Mouse (Mus musculus) neural tube, embryonic 11.5 days (tissue): ENCODE results near the gene Fam107a. TPM values are rescaled to one million over a fixed set of nuclear protein-coding genes. Genes with fewer than 3 reads are reported as not detected.

ENCODE experiments used
- ATAC-seq: fragments of 200-750 bp; cut with Nextera tagmentation; 2 replicates; pipeline ENCODE4 v1.8.0; 2017; ENCODE audit warnings: moderate number of reproducible peaks, mild to moderate bottlenecking, moderate TSS enrichment, moderate library complexity; ENCODE audit not compliant: insufficient read depth, low FRiP score, low TSS enrichment
- DNase-seq: peaks from one replicate; pipeline ENCODE4 v3.0.0-alpha.2; 2015; ENCODE audit warnings: low spot score
- H3K27ac ChIP-seq: fragments of 300-500 bp; sonication (generic); 2 replicates; pipeline ENCODE4 v1.5.1; 2014; ENCODE audit warnings: low read depth, mild to moderate bottlenecking, low read length
- H3K27me3 ChIP-seq: fragments of 300-500 bp; sonication (generic); 2 replicates; pipeline ENCODE4 v1.6.1; 2014; ENCODE audit warnings: mild to moderate bottlenecking, low read length, mixed read lengths; ENCODE audit not compliant: control insufficient read depth, insufficient read depth
- H3K36me3 ChIP-seq: fragments of 300-500 bp; sonication (generic); 2 replicates; pipeline ENCODE4 v1.6.1; 2014; ENCODE audit warnings: mild to moderate bottlenecking, low read length, moderate library complexity, mixed read lengths; ENCODE audit not compliant: control insufficient read depth, insufficient read depth
- H3K4me1 ChIP-seq: fragments of 300-500 bp; sonication (generic); 2 replicates; pipeline ENCODE4 v1.6.1; 2014; ENCODE audit warnings: low read length, mixed read lengths; ENCODE audit not compliant: control insufficient read depth, insufficient read depth
- H3K4me2 ChIP-seq: fragments of 300-500 bp; sonication (generic); 2 replicates; pipeline ENCODE4 v1.6.1; 2014; ENCODE audit warnings: low read depth, mild to moderate bottlenecking, moderate library complexity
- H3K4me3 ChIP-seq: fragments of 300-500 bp; sonication (generic); 2 replicates; pipeline ENCODE4 v1.5.1; 2014; ENCODE audit warnings: low read depth, low read length
- H3K9ac ChIP-seq: fragments of 300-500 bp; sonication (generic); 2 replicates; pipeline ENCODE4 v1.6.1; 2014; ENCODE audit warnings: mild to moderate bottlenecking, low read length
- H3K9me3 ChIP-seq: fragments of 300-500 bp; sonication (generic); 2 replicates; pipeline ENCODE4 v1.6.1; 2016; ENCODE audit warnings: low read length; ENCODE audit not compliant: control insufficient read depth
- WGBS: fragments of 180-500 bp; shearing (Covaris S2); extraction: QIAGEN DNeasy Blood & Tissue Kit; methylation state at CpG from one replicate; pipeline ENCODE4 v1.1.7; 2014; 5-methylcytosine and 5-hydroxymethylcytosine counted together
- polyA plus RNA-seq: library from polyadenylated mRNA; unstranded; fragments of >200 nt; fragmentation: Nextera tagmentation; extraction: Ambion mirVana; gene quantifications from 2 replicates; pipeline ENCODE4 v1.2.1, GENCODE M21; 2014

The Fam107a gene
- polyA plus RNA-seq = 0.78 and 0.94 TPM in 2 replicates

DNA sequence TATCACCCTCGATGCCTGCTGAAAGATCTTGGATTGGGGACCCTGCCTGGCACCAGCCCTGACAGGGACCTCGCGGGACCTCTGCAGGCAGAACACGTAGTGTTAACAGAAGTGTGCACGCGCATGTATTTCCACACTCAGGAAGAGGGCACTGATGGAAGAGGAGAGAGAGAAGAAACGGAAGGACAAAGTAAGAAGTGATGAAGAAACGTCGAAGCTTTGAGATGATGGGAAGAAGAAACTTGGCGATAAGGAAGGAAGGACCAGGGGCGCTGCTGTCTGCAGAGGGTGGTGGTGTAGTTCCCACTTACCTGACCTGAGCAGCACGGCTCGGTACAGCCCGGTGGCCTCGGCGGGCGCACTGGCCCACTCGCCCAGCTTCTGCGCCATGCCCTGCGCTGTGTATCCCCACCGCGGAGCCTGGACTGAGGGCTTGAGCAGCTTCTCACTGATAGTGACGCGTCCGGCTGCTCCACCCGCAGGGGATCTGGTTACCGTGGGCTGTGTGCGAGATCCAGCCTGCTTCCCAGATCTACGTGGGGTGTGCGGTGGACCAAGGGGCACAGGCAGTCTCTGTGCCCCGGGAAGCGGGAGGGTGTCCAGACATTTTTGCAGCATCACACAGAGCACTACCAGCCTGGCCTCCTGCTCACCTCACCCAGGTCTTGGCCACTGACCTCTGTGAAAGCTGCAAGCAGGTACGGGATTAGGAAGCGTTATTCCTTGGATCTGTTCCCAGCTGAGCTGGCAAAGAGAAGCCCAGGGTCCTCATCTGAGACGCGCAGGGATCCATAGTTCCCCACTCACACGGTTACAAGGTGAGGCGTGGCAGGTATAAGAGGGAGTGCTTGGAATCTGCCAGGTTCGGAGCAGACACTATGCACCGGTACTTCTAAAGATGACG, at the start of gene Fam107a:
Gene Fam107a (minus strand): TSS at position 830 of the 904 bp plus-strand sequence.
- DNase-seq (peak; percentile 31), ATAC-seq (no peak; the same call in 1 of the 2 replicates)
- Histone ChIP-seq H3K9me3 (no peaks in the 10 kb centered on the region), H3K9ac (0 out of 2 replicates have a peak within 1 kb of the TSS, but pooled peaks have one; percentile 18), H3K36me3 (no peaks in the 10 kb centered on the region), H3K27me3 (peaks cover 29% of the 10 kb centered on the region), H3K4me1 (no peaks in the 10 kb centered on the region; the same call in 1 of the 2 replicates), H3K4me2 (peak within 1 kb of the TSS; percentile 35), H3K4me3 (peak within 1 kb of the TSS; percentile 20), H3K27ac (no peak within 1 kb of the TSS)
- 10% methylated on average over 41 of the region's 41 CpGs for WGBS

DNA sequence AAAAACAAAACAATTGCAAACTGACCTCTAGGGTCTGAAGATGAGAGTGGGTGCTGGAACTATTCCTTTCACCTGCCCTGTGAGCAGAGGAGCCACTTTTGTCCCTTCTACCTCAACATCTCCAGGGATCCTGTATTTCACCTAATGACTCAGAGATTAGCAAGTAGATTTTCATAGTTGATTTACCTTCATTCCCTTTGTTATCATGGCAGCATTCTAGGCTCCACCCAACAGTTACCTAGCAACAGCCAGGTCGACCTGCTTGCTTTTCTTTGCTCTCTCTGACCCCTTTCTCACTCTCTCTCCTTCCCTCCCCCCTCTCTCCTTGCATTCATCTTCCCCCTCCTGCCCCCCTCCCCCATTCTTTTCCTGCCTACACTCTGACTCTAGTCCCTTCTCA, 49.3 kb upstream of the Fam107a start:
- no peak; the same call in 1 of the 2 replicates for ATAC-seq
- peaks cover 3% of the 10 kb centered on the region; the same call in 1 of the 2 replicates for H3K4me1 ChIP-seq
- WGBS = 0% methylated on average over 1 of the region's 1 CpGs
- H3K36me3 ChIP-seq = no peaks in the 10 kb centered on the region
- no peak overlapping the region for H3K4me2 ChIP-seq
- no peak overlapping the region for H3K27ac ChIP-seq
- no peak for DNase-seq
- H3K4me3 ChIP-seq = no peak overlapping the region
- H3K9me3 ChIP-seq = no peaks in the 10 kb centered on the region
- no peaks in the 10 kb centered on the region for H3K27me3 ChIP-seq
- no peak overlapping the region for H3K9ac ChIP-seq

DNA sequence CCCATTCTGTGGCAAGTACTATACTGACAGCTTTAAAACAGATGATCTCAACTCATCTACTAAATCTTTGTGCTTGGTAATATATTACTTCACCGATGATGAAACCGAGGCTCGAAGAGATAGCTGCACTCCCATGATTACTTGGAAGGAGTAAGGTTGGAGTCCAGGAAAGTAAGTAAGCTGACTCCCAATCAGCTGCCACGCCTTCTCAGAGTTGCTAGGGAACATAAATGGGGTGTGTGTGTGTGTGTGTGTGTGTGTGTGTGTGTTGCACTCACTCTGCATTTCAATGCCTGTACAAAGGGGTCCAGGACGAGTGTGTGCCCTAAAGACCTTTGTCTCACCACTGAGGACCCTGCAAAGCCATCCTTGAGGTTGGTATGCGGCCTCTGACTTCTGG, 48.0 kb upstream of the Fam107a start:
- Histone ChIP-seq H3K27ac (no peak overlapping the region), H3K9ac (no peak overlapping the region), H3K36me3 (no peaks in the 10 kb centered on the region), H3K9me3 (no peaks in the 10 kb centered on the region), H3K4me2 (no peak overlapping the region), H3K4me3 (no peak overlapping the region), H3K27me3 (no peaks in the 10 kb centered on the region), H3K4me1 (peaks cover 3% of the 10 kb centered on the region; the same call in 1 of the 2 replicates)
- 72% methylated on average over 6 of the region's 6 CpGs for WGBS
- ATAC-seq (no peak), DNase-seq (no peak)

DNA sequence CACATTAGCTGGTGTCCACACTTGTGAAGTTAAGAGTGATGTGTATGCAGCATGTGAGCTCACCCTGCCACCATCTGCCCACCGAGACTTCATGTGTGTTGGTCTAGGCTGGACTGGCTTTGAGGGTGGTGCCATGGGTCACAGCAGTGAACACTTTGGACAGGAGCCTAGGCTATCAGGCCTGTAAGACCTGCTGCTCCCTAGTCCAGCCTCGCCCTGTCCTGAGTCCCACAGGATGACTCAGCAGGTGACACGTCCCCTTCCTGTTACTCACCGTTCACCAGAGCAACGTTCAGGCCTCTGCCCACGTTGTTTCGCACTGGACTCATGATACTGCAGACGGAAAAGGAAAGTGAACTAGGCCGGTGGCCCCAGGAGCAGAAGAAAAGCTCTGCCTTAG, 39.0 kb upstream of the Fam107a start:
- H3K4me1 ChIP-seq = no peaks in the 10 kb centered on the region
- no peak overlapping the region for H3K4me2 ChIP-seq
- no peak overlapping the region for H3K27ac ChIP-seq
- H3K4me3 ChIP-seq = no peak overlapping the region
- no peaks in the 10 kb centered on the region for H3K27me3 ChIP-seq
- DNase-seq (no peak), ATAC-seq (no peak)
- WGBS = 87% methylated on average over 9 of the region's 9 CpGs
- no peaks in the 10 kb centered on the region for H3K36me3 ChIP-seq
- no peaks in the 10 kb centered on the region for H3K9me3 ChIP-seq
- H3K9ac ChIP-seq = no peak overlapping the region

DNA sequence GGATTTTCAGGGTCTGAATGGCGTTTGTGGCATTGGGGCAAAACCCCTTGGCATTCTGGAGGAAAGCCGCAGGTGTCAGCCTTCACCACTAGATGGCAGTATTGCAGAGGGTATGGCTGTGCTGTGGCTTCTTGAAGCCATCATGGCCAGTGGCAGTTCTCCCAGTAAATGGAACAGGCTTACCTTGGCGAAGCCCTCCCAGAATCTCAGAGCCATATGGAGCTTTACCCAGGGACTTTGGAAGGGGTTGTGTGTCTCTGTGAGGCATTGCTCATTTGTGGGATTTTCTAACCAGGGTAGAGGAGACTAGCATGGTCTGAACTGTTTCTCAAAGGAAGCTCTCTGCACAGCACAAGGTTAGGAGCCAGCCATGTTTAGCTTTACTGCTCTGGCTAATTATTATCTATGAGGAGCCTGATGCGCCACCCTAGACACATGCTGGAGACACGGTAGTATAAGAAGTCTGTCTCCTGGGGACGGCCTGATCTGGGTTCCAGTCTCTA, 38.2 kb upstream of the Fam107a start:
- ATAC-seq = peak; percentile 55
- 39% methylated on average over 6 of the region's 6 CpGs for WGBS

DNA sequence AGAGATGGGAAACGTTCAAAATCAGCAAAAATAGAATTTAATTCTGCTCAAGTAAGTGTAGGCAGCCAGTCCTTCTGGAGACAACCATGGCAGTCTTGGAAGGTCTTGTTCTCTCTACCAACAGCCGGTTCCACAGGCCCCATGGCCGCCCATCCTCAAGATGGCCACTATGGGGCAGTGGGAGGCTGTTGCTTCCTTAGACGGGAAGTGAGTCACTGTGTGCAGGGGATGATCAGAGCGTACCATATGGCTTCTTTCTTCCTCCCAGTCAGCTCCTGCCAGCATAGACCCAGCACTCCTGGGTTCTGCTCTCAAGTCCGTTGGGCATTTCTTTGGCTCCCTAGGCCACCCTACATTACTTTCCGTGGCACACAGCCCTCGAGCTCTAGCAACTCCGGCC, 31.1 kb upstream of the Fam107a start:
- no peak for ATAC-seq
- no peaks in the 10 kb centered on the region for H3K9me3 ChIP-seq
- H3K4me2 ChIP-seq = no peak overlapping the region
- H3K4me1 ChIP-seq = no peaks in the 10 kb centered on the region
- H3K4me3 ChIP-seq = no peak overlapping the region
- H3K27ac ChIP-seq = no peak overlapping the region
- WGBS = 77% methylated on average over 9 of the region's 9 CpGs
- no peaks in the 10 kb centered on the region for H3K27me3 ChIP-seq
- DNase-seq = no peak
- no peak overlapping the region for H3K9ac ChIP-seq
- no peaks in the 10 kb centered on the region for H3K36me3 ChIP-seq

More for the DNA sequence above, 38.2 kb upstream of the Fam107a start:
- no peak overlapping the region for H3K4me2 ChIP-seq
- no peaks in the 10 kb centered on the region for H3K4me1 ChIP-seq
- no peak overlapping the region for H3K4me3 ChIP-seq
- H3K27ac ChIP-seq = no peak overlapping the region
- no peaks in the 10 kb centered on the region for H3K36me3 ChIP-seq
- H3K27me3 ChIP-seq = no peaks in the 10 kb centered on the region
- peak; percentile 81 for DNase-seq
- H3K9me3 ChIP-seq = no peaks in the 10 kb centered on the region
- H3K9ac ChIP-seq = no peak overlapping the region

DNA sequence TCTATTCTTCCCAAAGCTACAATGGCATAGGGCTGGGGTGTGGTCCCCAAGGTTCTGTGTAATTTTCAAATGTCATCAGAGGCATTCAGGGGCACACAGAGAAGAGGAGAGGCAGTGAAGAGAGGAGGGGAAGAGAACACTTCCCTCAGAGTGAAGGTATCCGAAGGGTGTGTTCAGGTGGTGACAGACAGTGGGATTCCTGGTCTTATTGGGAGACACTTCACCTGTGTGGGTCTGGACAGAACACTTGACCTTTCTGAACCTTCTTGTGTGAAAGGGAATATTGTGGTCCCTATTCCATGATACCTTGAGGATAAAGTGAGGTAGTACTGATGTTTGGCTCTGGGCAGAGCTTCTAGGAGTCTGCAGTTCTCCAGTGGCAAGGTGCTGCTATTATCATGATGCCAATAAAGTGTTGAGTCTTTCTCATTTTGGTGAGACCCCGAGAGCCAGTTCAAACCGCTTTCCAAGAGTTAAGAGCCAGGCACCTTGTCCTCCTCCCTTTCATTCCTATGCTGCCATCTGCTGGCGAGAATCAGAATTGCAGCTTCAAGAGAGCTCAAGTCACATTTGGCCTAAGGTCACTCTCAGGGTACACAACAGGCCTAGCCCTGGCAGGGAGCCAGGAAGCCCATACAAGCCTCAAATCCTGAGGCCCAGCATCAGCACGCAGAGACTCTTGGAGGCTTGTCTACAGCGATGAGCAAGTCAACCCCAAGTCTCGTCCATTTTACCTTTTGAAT, 28.6 kb upstream of the Fam107a start:
- Histone ChIP-seq H3K36me3 (no peaks in the 10 kb centered on the region), H3K4me2 (no peak overlapping the region), H3K4me1 (no peaks in the 10 kb centered on the region), H3K9me3 (no peaks in the 10 kb centered on the region), H3K27me3 (no peaks in the 10 kb centered on the region), H3K9ac (no peak overlapping the region), H3K4me3 (no peak overlapping the region), H3K27ac (no peak overlapping the region)
- DNase-seq (peak; percentile 86), ATAC-seq (peak; percentile 62; the same call in 1 of the 2 replicates)
- 18% methylated on average over 7 of the region's 7 CpGs for WGBS

DNA sequence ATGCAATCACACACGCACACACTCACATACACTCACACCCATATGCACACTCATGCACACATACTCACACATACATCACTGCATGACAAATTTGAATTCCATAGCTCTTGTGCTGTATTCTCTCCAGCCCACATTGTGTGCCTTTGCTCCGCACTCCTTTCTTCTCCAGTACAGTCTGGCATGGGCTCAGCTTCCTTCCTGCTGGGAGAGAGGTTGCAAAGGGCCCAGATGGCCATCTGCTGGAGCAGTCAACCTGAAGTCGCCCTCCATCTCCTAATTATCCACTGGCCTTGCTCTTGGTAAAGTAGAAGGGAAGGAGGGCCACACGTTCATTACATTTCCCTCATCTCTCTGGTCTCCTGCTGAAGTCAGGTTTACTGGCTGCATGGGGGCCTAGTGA, 27.7 kb upstream of the Fam107a start:
- Histone ChIP-seq H3K36me3 (no peaks in the 10 kb centered on the region), H3K27me3 (no peaks in the 10 kb centered on the region), H3K4me2 (no peak overlapping the region), H3K4me3 (no peak overlapping the region), H3K9me3 (no peaks in the 10 kb centered on the region), H3K27ac (no peak overlapping the region), H3K4me1 (no peaks in the 10 kb centered on the region), H3K9ac (no peak overlapping the region; the same call in 1 of the 2 replicates)
- 70% methylated on average over 4 of the region's 4 CpGs for WGBS
- DNase-seq (no peak), ATAC-seq (no peak)
